Mouse (Mus musculus) hematopoietic multipotent progenitor cell, adult 10-12 weeks (in vitro differentiated cells): ENCODE data around the gene Syap1. TPM values are rescaled to one million over a fixed set of nuclear protein-coding genes. Genes with fewer than 3 reads are reported as not detected.

Experiments
- polyA plus RNA-seq: library from polyadenylated mRNA; stranded (reverse); fragments of >175 nt; gene quantifications from 2 replicates; pipeline ENCODE4 v1.2.3, GENCODE M21; 2012; ENCODE audit warnings: low replicate concordance

The Syap1 gene
- polyA plus RNA-seq = 8.9 and 11.5 TPM in 2 replicates

GRCm38 (mm10) chrX:162887931-162888511, at the start of gene Syap1:
Gene Syap1 (minus strand): TSS chrX:162888447.

DNA sequence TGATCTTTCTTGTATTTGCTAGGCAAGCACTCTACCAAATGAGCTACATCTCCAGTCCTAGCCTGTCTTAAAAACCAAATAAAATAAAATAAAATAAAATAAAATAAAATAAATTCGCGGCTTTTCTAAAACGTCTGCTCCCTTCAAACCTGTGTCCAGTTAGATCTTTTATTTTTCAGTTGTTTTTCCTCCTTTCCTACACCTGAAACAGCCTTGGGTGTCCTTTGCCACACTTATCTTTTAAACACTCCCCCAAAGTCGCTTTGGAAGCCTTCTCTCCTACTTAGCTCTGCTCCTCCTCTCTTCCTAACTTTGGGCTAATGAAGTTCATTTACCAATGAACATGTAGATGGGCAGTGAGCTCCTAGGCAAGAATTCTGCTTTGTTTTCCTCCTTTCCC, 12.7 kb upstream of the Syap1 start, which contains the start of gene Ctps2:
Ctps2 (plus strand) TSS at position 301 of the 400 bp plus-strand sequence.

GRCm38 (mm10) chrX:162829203-162829708, 59.0 kb downstream of the Syap1 start, which contains the start of gene Txlng:
Gene Txlng (minus strand): TSS chrX:162829454.

Other genes with a start within 250 kb of the Syap1 start
- gene Reps2, start 244.8 kb downstream of the Syap1 start, polyA plus RNA-seq = 0.10 and 0.12 TPM in 2 replicates
- 48.4 and 73.3 TPM in 2 replicates for gene Rbbp7, start 128.0 kb downstream of the Syap1 start, polyA plus RNA-seq
- gene Txlng, start 59.0 kb downstream of the Syap1 start, polyA plus RNA-seq = 3.5 and 5.0 TPM in 2 replicates
- gene Ctps2, start 12.8 kb upstream of the Syap1 start, polyA plus RNA-seq = 3.6 and 5.2 TPM in 2 replicates
- gene S100g, start 76.2 kb upstream of the Syap1 start, polyA plus RNA-seq = not detected in 2 replicates